Mouse (Mus musculus) inflammation-experienced regulatory T-cells (primary cell): ENCODE measurements around the gene Aldh3b3. TPM values are rescaled to one million over a fixed set of nuclear protein-coding genes. Genes with fewer than 3 reads are reported as not detected.

Experiments used
- polyA plus RNA-seq, 2 experiments: library from polyadenylated mRNA; unstranded; fragments of 100-300 nt; shearing (Covaris generic); gene quantifications; one replicate each; pipeline ENCODE4 v1.2.1; 2017

Aldh3b3 gene
- under 1 TPM; 0.24 to 0.86 TPM for polyA plus RNA-seq

DNA sequence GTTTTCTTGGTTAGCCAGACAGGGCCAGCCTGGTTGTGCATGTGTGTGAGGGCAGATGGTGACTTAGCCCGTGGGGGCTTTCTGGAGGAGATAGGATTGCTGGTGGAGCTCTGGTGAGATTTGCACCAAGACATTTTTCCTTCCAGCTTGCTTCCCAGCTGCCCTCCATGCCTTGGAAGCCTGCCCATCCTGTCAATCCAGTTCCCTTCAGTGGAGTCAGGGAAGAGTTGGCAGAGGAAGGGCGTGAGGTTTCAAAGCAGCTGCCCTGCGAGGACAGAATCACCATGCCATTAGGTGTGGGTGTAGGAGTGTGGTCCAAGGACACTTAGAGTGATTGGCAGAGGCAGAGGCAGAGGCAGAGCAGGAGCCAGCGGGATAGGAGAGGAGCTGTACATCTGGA, at the start of gene Aldh3b3:
TSS of gene Aldh3b3 (plus strand) at position 176 of the 400 bp plus-strand sequence.

DNA sequence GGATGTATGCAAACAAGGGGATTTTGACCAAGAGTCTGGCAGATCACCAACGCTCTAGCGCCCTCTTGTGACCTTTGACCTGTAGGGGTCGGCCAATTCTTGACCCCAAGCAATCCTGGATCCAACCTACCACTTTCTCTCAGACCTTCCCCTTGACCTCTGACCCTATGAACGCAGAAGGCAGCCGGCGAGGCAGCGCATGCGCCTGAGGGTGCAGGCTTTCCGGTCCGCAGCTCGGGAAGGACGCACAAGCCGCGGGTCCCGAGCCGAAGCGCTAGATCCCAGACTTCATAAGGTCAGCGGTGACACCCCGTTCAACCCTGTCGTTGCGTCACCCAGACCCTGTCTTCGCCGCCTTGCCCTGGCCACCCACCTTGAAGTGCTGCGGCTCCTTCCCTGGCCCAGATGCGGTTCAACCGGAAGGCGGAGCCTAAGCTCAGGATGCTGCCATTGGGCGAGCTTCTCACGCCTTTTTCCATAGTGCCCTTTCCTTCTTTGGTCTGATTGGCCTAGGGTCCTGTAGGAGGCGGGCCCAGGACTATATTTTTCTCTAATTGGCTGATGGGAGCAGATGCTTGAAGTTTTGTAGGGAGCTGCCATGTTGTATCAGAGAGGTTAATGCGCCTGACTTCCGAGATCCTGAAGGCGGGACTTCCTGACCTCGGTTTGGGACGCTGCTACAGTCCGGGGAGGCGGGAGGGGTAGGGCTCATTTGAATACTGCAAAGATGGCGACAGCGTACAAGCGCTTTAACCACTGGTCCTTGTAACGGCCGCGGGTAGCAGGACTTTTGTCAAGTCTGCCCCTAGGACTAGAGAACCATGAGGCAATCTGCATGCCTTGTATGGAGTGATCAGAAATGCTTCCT, 45.9 kb upstream of the Aldh3b3 start, which contains the start of gene Ndufs8:
TSS of gene Ndufs8 (minus strand) at position 438 of the 868 bp plus-strand sequence.

DNA sequence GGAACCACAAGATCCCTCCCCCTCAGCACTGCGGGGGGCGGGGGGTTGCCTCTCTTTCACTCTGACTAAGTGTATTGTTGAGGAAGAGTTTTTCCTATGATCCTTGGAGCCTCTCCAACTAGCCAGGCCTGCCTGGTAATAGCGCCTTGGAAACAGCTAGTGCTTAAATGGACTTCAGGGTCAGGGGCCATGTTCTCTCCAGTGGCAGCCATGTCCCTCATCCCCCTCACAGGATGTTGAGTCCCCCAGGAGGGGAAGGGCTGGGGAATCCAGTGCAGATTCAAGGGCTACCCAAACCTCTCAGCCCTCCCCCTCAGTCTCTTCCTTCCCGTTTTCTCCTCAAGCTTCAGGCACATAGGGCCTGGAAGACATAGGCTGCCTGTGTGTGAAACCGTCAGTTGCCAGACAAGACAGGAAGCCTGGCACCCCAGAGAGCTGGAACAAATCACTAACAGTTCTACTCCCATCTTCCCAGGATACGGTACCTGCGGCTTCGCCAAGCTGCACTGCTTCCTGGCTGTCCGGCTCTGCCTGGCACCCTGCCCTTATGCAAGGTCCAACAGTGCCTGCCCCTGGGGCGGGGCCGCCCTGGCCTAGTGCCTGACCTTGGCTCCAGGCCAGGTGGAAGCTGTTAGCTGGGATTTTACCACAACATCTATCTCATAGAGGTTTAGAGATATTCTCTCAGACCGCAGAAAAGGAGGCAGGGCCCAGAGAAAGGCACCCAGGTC, 29.1 kb upstream of the Aldh3b3 start, which contains the start of gene Aldh3b1:
TSS of gene Aldh3b1 (minus strand) at position 598 of the 731 bp plus-strand sequence.

DNA sequence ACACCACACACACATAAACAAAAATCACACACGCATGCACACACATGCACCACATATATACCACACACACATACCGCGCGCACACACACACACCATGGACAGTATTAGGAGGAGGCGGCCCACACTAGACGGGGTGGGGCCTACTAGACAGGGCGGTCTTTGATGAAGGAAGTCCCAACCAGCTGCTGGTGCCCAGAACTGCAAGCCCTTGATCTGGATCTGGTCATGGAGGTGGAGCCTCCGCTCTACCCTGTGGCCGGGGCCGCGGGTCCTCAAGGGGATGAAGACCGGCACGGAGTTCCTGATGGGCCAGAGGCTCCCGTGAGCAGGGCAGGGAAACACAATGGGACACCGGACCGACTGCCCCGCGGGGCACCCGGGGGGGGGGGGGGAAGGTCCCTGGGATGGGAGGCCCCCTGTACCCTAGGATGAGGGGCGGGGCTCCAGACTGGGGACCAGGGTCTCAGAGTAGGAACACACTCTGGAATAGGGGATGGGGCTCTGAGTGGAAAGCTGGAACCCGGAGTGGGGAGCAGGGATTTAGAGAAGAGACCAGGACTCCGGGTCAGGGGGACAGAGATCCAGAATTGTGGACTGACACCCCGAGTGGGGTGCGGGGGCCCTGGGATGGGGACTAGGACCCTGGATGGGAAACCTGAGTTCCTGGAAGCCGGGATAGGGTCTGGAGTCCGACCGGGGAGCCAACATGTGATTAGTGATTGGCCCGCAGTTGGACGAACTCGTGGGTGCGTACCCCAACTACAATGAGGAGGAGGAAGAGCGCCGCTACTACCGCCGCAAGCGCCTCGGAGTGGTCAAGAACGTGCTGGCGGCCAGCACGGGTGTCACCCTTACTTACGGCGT, 23.2 kb upstream of the Aldh3b3 start, which contains the start of gene Unc93b1:
TSS of gene Unc93b1 (plus strand) at position 155 of the 864 bp plus-strand sequence.

DNA sequence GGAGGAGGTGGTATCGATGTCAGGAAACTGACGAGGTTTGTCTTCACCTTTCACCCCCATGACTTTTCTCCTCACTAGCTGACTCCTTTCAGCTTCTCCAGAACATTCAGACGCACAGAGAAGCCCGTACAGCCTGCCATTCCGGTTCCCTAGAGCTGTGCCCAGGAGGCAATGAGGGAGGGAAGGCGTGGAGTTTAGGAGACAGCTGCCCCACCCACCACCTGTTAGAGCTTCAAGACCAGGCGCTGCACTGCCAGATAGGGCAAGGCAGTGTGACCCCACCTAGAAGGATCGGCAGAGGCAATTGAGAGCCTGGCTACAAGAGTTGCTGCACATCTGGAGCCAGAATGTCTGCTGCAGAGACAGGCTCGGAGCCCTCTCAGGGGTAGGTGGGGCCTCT, 13.8 kb downstream of the Aldh3b3 start, which contains the start of gene Aldh3b2:
TSS of gene Aldh3b2 (plus strand) at position 100 of the 400 bp plus-strand sequence.

DNA sequence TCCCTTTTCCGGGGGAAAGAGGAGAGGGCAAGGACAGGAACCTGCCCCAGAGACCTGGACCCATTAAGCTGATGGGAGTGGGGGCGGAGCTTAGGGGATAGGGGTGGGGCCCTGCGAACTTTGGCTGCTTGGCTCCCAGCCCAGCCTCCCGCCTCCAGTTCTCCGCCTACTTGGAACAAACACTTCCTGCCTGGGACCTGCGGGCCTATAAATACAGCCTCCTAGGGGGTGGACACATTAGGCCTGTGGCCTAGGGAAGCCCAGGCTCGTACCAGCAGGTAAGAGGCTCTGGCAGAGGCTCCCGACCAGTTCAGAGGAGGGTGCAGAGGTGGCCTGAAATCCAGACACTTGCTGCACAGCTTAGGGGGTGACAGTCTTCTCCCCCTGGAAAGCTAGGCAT, 27.9 kb downstream of the Aldh3b3 start, which contains the start of gene Acy3:
TSS of gene Acy3 (plus strand) at position 237 of the 400 bp plus-strand sequence.

DNA sequence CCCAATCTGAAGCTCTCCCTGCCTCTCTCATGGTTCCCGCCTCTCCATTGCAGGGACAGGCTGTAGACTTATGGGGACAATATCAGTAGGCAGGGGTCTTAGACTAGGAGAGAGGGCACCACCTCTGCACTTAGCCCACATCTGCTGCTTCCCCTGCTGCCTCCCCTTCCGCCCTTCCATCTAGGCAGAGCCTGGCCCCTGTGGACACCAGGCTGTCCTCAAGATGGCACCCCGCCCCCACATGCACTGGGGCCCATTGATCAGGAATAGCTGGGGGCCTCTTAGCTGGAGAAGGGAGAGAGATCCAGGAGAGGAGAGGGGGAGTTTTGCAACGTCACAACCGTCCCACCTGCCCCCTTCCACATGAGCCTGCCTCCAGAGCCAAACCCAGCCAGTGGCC, 34.0 kb downstream of the Aldh3b3 start, which contains the start of gene Tbx10:
TSS of gene Tbx10 (plus strand) at position 337 of the 400 bp plus-strand sequence.

DNA sequence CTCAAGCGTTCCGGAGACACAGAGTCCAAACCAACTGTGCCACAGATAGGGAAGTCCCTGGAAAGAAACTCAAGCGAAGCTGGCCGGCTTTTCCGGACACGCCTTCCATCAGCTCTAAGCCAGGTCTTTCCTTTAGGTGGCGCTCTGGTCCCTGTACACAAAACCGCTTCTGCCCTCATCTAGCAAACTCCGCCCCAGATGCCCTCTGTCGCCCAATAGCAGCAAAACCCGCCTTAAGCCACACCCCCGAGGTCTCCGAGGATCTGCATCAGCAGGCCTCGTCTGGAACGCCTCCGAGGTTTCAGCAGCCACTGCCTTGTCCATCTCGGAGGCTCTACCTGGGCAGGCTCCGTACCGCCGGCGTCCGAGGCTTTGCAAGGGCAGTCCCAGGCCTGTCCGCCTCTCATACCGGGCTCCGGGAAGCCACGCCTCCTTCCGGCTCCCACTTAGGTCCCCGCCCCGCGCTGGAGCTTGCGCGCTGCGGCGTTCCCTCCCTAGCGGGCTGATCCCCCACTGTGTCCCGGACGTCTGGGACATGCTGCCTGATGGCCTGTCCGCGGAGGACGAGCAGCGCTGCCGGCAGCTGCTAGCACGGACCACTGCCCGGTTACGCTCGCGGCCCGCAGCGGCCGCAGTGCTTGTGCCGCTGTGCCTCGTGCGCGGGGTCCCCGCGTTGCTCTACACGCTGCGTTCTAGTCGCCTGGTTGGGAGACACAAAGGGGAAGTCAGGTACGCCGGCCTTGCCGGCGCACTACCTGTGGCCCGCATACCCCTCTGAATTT, 41.9 kb downstream of the Aldh3b3 start, which contains the start of the genes Nudt8 and Gm49405:
TSS of gene Nudt8 (plus strand) at position 462 of the 782 bp plus-strand sequence.
TSS of gene Gm49405 (plus strand) at position 508 of the 782 bp plus-strand sequence.

DNA sequence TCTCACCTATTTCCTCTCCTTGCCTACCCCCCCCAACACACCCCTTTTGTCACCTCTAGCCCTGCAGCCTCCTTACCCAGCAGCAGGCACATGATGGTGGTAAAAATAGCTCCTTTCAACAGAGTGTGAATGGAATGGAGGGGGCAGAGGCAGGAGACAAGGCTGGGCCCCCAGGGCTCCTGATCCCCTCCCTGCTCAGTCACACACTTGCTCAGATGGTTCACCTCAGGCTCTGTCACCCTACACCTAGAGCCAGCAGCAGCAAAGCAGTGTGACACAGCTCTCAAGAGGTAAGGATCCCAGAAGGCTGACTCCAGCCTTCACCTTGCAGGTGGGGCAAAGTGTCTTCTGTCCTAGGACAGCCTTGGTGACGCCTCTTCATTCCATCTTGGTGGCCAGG, 44.7 kb downstream of the Aldh3b3 start, which contains the start of gene Doc2g:
TSS of gene Doc2g (plus strand) at position 202 of the 400 bp plus-strand sequence.

DNA sequence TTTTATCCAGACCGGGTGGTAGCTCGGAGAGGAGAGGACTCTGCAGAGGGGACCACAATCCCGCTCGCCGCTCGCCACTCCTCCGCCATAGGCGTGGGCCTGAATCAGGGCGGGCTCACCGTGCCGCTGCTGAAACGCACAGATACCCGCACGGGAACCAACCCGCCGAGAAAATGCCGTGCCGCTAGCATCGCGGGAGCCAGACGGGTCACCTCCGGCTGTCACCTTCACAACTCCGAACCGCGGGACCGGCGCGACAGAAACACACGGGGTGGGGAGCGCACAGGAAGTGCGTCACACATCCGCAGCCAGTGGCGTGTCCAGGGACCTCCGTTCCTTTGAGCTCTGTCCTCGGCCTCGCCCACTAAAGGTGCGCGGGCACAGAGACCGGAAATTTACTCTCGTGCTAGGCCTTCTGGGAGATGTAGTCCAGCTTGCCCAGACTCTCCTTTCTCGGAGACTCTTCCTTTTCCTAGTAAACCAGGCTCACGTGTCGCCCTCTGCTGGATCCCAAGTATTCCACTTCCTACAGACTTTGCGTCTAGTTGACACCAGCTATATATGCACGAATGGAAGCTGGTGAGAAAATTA, 54.1 kb downstream of the Aldh3b3 start, which contains the start of gene Ndufv1:
TSS of gene Ndufv1 (minus strand) at position 375 of the 591 bp plus-strand sequence.

Other genes starting within 250 kb of the Aldh3b3 start
- 10 to 100 TPM; 84.1 to 84.2 TPM for gene Kmt5b, start 191.2 kb upstream of the Aldh3b3 start, polyA plus RNA-seq
- 10 to 100 TPM; 15.3 to 18.1 TPM for gene Chka, start 106.9 kb upstream of the Aldh3b3 start, polyA plus RNA-seq
- gene Tcirg1, start 51.5 kb upstream of the Aldh3b3 start, polyA plus RNA-seq = 10 to 100 TPM; 69.0 to 87.5 TPM
- gene Ndufs8, start 45.9 kb upstream of the Aldh3b3 start, polyA plus RNA-seq = 100 to 1,000 TPM; 135 to 181 TPM
- gene Aldh3b1, start 28.8 kb upstream of the Aldh3b3 start, polyA plus RNA-seq = under 1 TPM; 0.34 to 0.40 TPM
- gene Unc93b1, start 23.5 kb upstream of the Aldh3b3 start, polyA plus RNA-seq = 10 to 100 TPM; 45.3 to 51.4 TPM
- under 1 TPM in 1 of 2 experiments, not detected in 1; 0.20 TPM for gene Aldh3b2, start 13.7 kb downstream of the Aldh3b3 start, polyA plus RNA-seq
- gene Acy3, start 27.9 kb downstream of the Aldh3b3 start, polyA plus RNA-seq = under 1 TPM in 1 of 2 experiments, not detected in 1; 0.36 TPM
- gene Tbx10, start 34.1 kb downstream of the Aldh3b3 start, polyA plus RNA-seq = 1 to 10 TPM in 1 of 2 experiments, not detected in 1; 1.2 TPM
- 10 to 100 TPM; 14.8 to 15.3 TPM for gene Nudt8, start 41.9 kb downstream of the Aldh3b3 start, polyA plus RNA-seq
- 1 to 10 TPM; 1.2 to 4.0 TPM for gene Gm49405, start 42.0 kb downstream of the Aldh3b3 start, polyA plus RNA-seq
- gene Doc2g, start 44.7 kb downstream of the Aldh3b3 start, polyA plus RNA-seq = 1 to 10 TPM in 1 of 2 experiments, under 1 TPM in 1; 0.68 to 4.7 TPM
- gene Ndufv1, start 54.2 kb downstream of the Aldh3b3 start, polyA plus RNA-seq = 100 to 1,000 TPM; 152 to 159 TPM
- gene Gstp1, start 79.3 kb downstream of the Aldh3b3 start, polyA plus RNA-seq = 100 to 1,000 TPM; 537 to 539 TPM
- gene Gstp2, start 87.4 kb downstream of the Aldh3b3 start, polyA plus RNA-seq = 10 to 100 TPM in 1 of 2 experiments, 1 to 10 TPM in 1; 3.0 to 16.9 TPM
- gene Gstp3, start 100.9 kb downstream of the Aldh3b3 start, polyA plus RNA-seq = 100 to 1,000 TPM in 1 of 2 experiments, 10 to 100 TPM in 1; 94.0 to 111 TPM
- gene Cabp2, start 122.9 kb downstream of the Aldh3b3 start, polyA plus RNA-seq = not detected
- gene Cdk2ap2, start 138.5 kb downstream of the Aldh3b3 start, polyA plus RNA-seq = 100 to 1,000 TPM; 834 to 888 TPM
- 100 to 1,000 TPM; 344 to 350 TPM for gene Pitpnm1, start 141.4 kb downstream of the Aldh3b3 start, polyA plus RNA-seq
- gene Aip, start 167.2 kb downstream of the Aldh3b3 start, polyA plus RNA-seq = 100 to 1,000 TPM; 182 to 196 TPM
- gene Gpr152, start 181.1 kb downstream of the Aldh3b3 start, polyA plus RNA-seq = 1 to 10 TPM in 1 of 2 experiments, under 1 TPM in 1; 0.18 to 1.7 TPM
- under 1 TPM; 0.38 to 0.82 TPM for gene Cabp4, start 185.4 kb downstream of the Aldh3b3 start, polyA plus RNA-seq
- 100 to 1,000 TPM; 373 to 413 TPM for gene Coro1b, start 190.0 kb downstream of the Aldh3b3 start, polyA plus RNA-seq
- gene Ptprcap, start 195.0 kb downstream of the Aldh3b3 start, polyA plus RNA-seq = 1,000 to 10,000 TPM; 1,211 to 1,532 TPM
- 10 to 100 TPM; 46.4 to 51.4 TPM for gene Rps6kb2, start 204.7 kb downstream of the Aldh3b3 start, polyA plus RNA-seq
- 10 to 100 TPM; 19.4 to 27.5 TPM for gene Carns1, start 216.8 kb downstream of the Aldh3b3 start, polyA plus RNA-seq
- gene Tbc1d10c, start 232.6 kb downstream of the Aldh3b3 start, polyA plus RNA-seq = 100 to 1,000 TPM; 738 to 929 TPM
- gene Ppp1ca, start 233.4 kb downstream of the Aldh3b3 start, polyA plus RNA-seq = 1,000 to 10,000 TPM; 1,029 to 1,265 TPM
- 100 to 1,000 TPM in 1 of 2 experiments, 10 to 100 TPM in 1; 59.1 to 116 TPM for gene Rad9a, start 243.0 kb downstream of the Aldh3b3 start, polyA plus RNA-seq